Mouse (Mus musculus) mouse embryonic stem cell (cell line): ENCODE results near the gene Msh6.
"Not testable (repeated sequence)": the region's sequence is repeated elsewhere in the genome, so short reads cannot be mapped to it uniquely, and the experiment has no call there.

Experiments used
- in situ Hi-C, 2 experiments: fragments of 300-500 bp; cut with MboI; formaldehyde crosslinking; loops; 1 replicate in 1 of 2; 3 replicates in 1 of 2; pipeline ENCODE4 v1.14.3; 2019 to 2020; ENCODE audit warnings: low sequenced_read_pairs in 2 of 2, low pct_unique_long_range_greater_than_20kb in 1 of 2, mixed read lengths in 1 of 2; ENCODE audit not compliant: unreplicated experiment in 1 of 2

Gene Msh6

DNA sequence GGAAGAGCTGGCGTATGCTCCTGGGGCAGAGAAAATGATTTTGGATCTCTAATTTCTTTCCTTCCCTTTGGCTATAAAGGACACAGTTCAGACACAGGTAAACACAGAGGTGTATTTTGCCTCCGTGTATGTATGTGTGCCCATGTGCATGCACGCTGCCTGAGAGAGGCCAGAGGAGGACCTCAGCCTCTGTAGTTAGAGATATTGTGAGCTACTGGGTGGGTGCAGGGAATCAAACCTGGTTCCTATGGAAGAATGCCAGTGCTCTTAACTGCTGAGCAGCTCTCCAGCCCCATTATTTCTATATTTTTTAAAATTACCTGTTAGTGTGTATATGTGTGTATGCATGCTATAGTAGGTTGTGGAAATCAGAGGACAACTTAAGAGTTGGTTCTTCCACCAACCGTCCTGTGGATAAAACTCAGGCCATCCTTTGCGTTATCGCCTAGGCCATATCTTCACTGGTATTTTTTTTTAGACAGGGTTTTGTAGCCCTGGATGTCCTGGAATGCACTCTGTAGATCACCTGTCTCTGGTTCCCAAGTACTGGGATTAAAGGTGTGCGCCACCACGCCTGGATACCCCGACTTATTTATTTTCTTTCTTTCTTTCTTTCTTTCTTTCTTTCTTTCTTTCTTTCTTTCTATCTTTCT lies 1.4 kb downstream of the Msh6 start:
- in situ Hi-C loops, result no loop called here

DNA sequence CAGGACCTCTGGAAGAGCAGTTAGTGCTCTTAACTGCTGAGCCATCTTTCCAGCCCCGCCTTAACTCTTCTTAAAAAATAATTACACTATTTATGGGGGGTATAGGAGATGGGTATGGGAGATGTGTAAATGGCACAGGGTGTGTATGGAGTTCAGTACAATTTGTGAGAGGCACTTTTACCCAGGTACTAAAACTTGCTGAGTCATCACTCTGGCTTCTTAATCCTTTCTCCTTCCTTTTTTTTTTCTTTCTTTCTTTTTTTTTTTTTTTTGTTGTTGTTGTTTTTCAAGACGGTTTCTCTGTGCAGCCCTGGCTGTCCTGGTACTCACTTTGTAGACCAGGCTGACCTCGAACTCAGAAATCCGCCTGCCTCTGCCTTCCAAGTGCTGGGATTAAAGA lies 2.1 kb downstream of the Msh6 start:
- in situ Hi-C loops, result not testable (repeated sequence)

DNA sequence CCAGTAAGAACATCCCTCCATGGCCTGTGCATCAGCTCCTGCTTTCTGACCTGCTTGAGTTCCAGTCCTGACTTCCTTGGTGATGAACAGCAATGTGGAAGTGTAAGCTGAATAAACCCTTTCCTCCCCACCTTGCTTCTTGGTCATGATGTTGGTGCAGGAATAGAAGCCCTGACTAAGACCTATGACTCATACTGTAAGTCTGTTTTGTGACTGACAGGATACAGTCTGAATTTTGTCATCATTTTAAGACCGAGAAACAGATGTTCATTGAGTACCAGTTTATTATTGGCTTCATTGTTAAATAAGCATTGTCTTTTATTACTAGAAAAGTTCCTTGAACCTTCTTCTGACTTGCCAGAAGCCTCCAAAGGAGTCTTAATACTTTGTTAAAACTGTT lies 4.8 kb downstream of the Msh6 start:
- in situ Hi-C loops, result not testable (repeated sequence)

DNA sequence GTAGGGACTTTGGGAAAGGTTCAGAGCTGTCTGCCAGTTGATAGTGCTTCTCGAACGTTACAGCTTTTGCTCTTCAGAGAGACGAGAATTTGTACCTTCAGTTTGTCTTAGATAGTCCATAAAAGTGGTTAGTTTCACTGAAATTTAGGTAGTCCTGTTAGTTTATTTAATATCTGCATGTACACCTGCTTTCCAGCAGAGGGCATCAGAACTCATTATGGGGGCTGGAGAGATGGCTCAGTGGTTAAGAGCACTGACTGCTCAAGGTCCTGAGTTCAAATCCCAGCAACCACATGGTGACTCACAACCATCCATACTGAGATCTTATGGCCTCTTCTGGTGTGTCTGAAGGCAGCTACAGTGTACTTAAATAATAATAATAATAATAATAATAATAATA lies 7.2 kb downstream of the Msh6 start:
- in situ Hi-C loops, result no loop called here

DNA sequence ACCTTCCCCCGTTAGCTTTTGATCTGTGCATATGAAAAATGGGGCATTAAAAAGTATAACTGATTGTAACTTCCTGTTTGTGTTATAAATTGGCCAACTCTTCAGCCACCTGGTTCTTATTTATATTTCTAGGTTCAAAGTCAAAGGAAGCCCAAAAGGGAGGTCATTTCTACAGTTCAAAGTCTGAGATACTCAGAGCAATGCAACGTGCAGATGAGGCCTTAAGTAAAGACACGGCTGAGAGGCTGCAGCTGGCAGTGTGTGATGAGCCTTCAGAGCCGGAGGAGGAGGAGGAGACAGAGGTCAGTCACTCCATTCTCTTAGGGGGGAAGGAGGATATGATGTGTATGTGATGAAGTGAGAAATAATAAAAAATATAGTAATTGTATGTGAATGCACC lies 8.5 kb downstream of the Msh6 start:
- in situ Hi-C loops, result no loop called here

DNA sequence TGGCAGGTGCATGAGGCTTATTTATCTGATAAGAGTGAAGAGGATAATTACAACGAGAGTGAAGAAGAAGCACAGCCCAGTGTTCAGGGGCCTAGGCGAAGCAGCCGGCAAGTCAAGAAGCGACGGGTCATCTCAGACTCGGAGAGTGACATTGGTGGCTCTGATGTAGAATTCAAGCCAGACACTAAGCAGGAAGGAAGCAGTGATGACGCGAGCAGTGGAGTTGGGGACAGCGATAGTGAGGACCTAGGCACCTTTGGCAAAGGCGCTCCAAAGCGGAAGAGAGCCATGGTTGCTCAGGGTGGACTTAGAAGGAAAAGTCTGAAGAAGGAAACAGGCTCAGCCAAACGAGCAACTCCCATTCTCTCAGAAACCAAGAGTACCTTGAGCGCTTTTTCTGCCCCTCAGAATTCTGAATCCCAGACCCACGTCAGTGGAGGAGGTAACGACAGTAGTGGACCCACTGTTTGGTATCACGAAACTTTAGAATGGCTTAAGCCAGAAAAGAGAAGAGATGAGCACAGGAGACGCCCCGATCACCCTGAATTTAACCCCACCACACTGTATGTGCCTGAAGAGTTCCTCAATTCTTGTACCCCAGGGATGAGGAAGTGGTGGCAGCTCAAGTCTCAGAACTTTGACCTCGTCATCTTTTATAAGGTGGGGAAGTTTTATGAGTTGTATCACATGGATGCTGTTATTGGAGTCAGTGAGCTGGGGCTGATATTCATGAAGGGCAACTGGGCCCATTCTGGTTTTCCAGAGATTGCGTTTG lies 9.8 kb downstream of the Msh6 start:
- in situ Hi-C loops, result no loop called here

DNA sequence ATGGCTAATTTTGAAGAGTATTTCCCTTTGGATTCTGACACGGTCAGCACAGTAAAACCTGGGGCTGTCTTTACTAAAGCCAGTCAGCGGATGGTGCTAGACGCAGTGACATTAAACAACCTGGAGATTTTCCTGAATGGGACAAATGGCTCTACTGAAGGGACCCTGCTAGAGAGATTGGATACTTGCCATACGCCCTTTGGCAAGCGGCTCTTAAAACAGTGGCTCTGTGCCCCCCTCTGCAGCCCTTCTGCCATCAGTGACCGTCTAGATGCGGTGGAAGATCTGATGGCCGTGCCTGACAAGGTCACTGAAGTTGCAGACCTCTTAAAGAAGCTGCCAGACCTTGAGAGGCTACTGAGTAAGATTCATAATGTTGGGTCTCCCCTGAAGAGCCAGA lies 11.1 kb downstream of the Msh6 start:
- in situ Hi-C loops, result no loop called here

DNA sequence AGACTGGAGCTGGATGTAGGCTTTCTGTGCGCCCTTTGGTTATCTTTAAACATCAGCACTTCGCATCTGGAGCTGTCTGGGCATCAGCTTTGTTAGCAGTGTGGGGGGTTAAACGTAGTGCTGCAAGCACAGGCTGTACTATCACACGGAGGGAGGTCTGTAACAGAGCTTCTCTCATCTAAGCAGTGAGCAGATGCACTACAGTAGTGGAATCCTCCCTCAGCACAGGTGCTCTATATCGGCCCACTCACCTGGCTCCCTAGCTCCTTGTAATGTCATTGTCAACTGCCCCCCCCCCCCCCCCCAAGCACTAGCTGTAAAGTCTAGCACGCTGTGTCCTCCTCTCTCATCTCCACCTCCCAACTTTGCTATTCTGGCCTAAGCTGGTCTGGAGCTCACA lies 12.6 kb downstream of the Msh6 start:
- in situ Hi-C loops, result no loop called here

DNA sequence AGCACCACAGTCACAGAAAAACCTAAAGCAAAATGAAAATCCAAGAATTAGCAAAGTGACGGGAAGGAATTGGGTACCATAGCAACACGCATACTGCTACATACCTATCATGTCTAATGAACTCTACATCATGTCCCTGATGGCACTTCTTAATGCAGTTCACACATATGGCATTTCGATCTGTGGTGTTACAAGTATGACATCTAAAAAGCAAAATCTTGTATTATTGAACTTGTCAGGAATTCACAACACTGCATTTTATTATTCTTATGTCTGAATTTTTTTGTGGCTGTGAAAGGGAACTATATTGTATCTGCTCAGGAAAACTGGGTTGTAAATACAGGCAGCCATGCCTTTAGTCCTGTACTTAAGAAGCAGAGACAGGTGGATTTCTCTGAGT lies 17.3 kb downstream of the Msh6 start:
- in situ Hi-C loops, result no loop called here

DNA sequence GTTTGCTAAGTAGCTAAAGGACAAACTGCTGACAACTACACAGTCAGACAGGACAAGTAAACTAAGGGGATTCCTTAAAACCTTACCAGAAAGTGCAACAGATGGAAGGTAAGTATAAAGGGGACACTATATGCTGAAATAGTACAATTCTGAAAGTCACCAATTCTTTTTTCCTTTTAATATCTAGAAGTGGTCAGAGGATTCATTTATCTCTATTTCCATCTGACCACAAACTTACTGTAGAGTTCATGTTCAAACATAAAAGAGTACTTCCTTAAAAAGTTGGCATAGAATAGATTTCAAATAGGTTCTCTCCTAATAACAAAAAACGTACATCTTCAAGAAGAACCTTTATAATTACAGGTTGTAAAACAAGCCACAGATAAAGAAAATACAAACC lies 18.5 kb downstream of the Msh6 start:
- in situ Hi-C loops, result no loop called here

DNA sequence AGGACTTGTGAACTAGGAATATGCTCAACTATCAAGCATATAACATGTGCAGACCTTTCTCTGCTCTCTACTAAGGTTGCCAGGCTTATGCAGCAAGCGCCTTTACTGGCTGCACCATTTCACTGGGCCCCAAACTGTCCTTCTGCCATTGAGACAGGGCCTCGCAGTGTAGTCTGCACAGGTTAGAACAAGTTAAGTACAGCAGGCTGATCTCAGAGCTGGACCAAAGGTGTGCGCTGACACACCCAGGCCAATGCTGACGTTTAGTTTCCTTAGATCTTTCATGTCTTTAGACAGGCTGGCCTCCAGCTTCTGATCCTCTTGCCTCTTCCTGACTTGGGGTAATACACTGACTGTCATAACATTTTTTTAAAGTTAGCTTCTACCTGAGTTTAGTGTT lies 22.9 kb downstream of the Msh6 start:
- in situ Hi-C loops, result no loop called here

DNA sequence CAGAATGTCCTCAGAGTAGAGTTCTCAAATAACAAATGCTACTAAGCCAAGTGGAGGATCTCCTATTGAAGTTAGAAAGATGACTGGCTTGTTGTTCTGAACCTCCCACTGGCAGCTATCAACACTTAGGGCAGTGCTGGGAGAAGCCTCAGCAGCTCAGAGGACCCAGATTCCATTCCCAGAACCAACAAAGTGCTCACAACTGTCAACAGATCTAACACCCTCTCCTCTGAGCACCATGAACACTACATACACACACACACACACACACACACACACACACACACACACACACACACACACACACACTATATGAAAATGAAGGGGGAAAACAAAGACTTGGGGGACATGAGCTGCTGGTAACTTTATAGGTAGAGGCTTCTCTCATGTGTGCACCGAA lies 30.0 kb downstream of the Msh6 start:
- in situ Hi-C loops, result no loop called here

DNA sequence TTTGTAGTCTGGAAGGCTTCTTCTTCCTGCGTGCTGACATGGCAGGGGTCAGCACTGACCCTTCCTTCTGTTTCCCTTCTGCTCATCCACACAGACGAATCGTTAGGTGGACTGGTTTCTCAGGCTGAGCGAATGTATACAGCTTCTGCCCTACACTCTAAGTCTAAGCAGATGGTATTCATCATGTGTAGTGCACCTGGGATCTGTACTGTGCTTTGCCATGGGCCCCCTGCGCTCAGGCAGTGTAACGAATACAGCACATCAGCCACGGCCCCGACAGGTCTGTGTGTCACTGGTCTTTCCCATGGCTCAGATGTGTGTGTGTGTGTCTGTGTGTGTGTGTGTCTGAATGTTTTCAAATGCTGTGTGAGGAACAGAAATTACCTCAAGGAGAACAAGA lies 32.1 kb downstream of the Msh6 start:
- in situ Hi-C loops, result no loop called here

DNA sequence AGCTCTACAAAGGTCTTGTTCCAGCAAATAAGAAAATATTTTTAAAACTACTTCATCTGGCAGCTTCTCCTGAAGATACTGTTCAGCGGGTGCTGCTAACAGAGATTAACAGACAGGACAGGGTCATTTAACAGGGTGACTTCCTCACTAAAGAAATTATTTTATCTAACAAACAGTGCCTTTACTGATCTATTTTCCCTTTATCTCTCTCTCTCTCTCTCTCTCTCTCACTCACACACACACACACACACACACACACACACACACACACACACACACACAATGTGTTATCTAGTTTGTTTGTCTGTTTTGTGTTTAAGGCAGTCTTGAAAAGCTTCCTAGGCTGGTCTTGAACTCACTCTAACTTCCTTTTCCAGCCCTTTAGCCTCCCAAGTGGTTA lies 39.6 kb downstream of the Msh6 start:
- in situ Hi-C loops, result no loop called here

DNA sequence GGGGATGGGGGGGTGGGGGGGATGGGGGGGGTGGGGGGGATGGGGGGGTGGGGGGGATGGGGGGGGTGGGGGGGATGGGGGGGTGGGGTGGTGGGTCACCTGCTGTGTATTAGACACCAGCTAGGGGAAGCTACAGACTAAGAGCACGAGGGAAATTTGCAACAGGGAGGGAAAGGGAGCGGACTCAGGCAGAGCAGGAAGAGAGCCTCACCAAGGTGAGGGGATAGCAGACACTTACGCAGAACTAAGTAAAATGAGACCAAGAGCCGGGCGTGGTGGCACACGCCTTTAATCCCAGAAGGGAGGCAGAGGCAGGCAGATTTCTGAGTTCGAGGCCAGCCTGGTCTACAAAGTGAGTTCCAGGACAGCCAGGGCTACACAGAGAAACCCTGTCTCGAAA lies 41.2 kb downstream of the Msh6 start:
- in situ Hi-C loops, result not testable (repeated sequence)

DNA sequence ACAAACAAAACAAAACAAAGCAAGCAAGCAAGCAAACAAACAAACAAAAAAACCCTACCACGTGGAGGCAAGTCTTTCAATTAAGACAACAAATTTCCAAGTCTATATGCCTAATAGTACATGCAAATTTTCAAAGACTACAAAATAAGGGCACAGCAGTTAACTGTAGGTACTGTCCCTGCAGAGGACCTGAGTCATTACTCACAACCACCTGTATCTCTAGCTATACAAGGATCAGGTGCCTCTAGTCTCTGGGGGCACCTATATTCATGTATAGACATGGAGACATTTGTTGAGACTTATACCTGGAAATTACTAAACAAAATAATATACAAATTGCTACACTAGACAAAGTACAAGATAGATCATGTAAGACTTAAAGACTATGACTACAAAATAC lies 49.1 kb downstream of the Msh6 start:
- in situ Hi-C loops, result no loop called here

DNA sequence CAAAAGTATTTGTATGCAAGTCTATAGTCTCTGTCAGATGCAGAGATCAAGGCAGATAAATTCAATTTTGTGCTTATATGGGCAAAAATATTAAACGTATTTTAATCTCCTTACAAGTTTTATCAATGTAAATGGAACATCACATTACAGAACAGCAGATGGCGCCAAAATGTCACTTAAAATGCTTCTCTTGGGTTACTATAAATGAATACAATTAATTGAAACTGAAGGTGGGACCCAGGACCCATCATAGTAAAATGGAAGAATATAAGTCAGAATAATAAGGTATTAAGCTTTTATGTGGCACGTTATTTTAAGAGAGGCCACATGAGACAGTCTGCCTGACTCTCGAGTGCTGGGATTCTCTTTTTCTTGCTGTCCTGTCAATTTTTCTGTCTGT lies 50.4 kb downstream of the Msh6 start:
- in situ Hi-C loops, result no loop called here

DNA sequence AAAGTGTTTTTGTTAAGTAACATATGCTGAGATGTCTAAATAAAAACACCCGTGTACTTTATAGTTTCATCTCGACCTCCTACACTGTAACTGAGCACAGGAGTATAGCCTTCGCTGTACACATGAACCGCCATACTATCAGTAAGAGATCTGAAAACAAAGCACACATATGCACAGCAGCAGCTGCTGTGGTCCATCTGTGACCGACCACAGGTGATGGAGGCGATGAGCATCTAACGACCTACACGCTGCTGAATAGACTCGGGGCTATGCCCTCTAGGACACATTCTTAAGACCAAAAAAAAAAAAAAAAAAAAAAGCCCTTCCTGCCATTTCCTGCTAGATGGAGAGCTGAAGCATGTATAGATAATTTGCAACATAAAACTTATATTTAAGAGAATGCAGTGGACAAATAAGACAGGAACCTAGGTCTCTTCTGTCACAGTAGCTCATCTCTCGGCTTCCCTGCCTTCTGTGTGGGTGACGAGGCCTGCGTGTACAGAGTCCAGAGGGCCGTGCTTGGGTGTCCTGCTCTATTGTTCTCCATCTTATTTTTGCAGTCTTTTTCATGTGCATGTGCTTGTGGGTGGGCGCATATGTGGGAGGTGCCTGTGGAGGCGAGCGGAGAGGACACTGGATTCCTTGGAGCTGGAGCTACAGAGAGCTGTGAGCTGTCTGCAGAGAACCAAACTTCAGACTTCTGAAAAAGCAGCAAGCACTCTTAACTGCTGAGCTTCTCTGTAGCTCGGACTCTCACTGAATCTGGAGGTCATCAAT lies 54.5 kb downstream of the Msh6 start:
- in situ Hi-C loops, result no loop called here

DNA sequence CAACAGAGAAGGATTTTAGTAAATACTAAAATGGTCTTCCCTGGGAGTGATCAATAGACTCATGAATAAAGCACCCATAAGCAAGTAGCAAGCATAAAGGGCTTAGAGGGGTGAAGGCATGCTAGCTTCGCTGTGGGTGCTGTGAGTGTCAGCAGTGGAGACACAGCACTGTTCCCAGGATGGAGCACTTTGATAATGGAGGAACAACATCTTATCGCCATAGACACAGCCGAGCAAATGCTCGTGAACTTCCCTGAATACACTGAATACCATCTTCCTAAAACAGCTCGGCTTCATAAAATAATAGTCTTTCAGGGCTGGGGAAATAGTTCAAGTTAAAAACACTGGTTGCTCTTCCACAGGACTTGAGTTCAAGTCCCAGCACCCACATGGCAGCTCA lies 56.9 kb downstream of the Msh6 start:
- in situ Hi-C loops, result no loop called here

DNA sequence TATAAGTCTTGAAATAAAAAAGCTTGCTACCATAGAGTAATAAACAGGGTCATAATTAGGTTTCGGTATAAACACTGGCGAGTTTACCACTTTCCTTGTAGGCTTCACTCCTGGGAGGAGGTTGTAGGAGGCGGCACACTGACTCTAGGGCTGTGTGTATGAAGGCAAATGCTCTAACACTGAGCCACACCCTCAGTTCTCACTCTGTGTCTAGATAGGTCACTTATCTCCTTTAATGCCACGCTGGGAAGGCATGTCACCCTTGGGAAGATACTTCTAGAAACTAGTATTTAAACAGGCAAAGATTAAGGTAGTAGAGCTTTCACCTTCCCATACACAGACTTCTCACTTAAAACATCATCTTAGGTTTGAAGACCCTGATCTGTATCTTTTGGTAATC lies 59.6 kb downstream of the Msh6 start:
- in situ Hi-C loops, result no loop called here
